Mouse (Mus musculus): ENCODE results near the gene Tex37. TPM values are rescaled to one million over a fixed set of nuclear protein-coding genes. Genes with fewer than 3 reads are reported as not detected.

Tex37 gene
- polyA plus RNA-seq, 1 experiment from 2014 or later: not detected

DNA sequence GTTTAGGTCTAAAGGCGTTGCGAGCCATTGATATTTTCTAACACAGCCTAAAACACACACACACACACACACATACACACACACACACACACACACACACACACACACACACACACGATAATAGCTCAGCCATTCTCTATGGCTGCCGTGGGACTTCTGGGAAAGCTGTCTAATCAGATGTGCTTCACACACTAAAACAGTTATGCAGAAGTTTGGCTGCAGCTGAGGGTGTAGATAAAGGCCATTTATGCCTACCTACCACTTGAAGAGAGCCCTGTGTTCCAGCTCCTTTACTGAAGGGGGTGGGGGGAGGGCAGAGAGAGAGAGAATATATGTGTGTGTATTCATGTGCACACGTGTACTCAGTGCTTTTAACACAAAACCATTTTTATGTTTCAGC, 15.0 kb downstream of the Tex37 start:
- no peaks in the 10 kb centered on the region for H3K9me3 ChIP-seq (replicated peaks; ENCODE audit: control insufficient read depth, low read length)
- no peak overlapping the region for H3K27ac ChIP-seq (ENCODE audit: low read length)
- peaks cover 34% of the 10 kb centered on the region for H3K36me3 ChIP-seq (ENCODE audit: control insufficient read depth, insufficient read depth)
- no peak overlapping the region for H3K4me3 ChIP-seq (ENCODE audit: low read length)
- no peaks in the 10 kb centered on the region for H3K4me1 ChIP-seq (ENCODE audit: control insufficient read depth, insufficient read depth, low read length)
- H3K9ac ChIP-seq (ENCODE audit: low read length): no peak overlapping the region
- ATAC-seq (replicated peaks; ENCODE audit: extremely low read depth, insufficient read depth, low FRiP score): no peak
- H3K4me2 ChIP-seq (ENCODE audit: low read depth, low read length): no peak overlapping the region
- 65% methylated on average over 5 of the region's 5 CpGs for WGBS
- no peaks in the 10 kb centered on the region for H3K27me3 ChIP-seq (ENCODE audit: control insufficient read depth, insufficient read depth, low read length)

DNA sequence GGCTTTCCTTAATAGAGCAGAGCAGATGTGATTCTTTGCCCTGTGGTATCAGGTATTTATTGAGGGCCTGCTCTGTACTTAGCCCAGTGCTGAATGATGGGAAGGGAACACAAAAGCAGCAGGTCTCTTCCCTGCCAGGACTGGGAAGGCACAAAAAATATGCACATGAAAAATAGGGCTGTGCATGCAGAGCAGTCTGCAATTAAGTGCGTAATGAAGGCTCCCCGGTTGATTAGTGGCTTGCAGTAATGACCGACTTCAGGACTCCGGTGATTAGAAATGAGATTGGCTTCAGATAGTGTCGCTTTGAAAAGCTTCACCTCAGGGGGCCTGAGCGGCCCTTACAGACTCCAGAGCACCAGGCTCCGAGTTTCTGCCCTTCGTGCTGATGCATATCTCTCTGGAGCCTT, 19.1 kb downstream of the Tex37 start:
- Histone ChIP-seq H3K4me1 (ENCODE audit: control insufficient read depth, insufficient read depth, low read length) (no peaks in the 10 kb centered on the region), H3K27me3 (ENCODE audit: control insufficient read depth, insufficient read depth, low read length) (no peaks in the 10 kb centered on the region), H3K4me3 (ENCODE audit: low read length) (no peak overlapping the region), H3K36me3 (ENCODE audit: control insufficient read depth, insufficient read depth) (peaks cover 38% of the 10 kb centered on the region), H3K4me2 (ENCODE audit: low read depth, low read length) (no peak overlapping the region), H3K27ac (ENCODE audit: low read length) (no peak overlapping the region), H3K9ac (ENCODE audit: low read length) (no peak overlapping the region), H3K9me3 (replicated peaks; ENCODE audit: control insufficient read depth, low read length) (no peaks in the 10 kb centered on the region)
- 60% methylated on average over 8 of the region's 8 CpGs for WGBS
- ATAC-seq (replicated peaks; ENCODE audit: extremely low read depth, insufficient read depth, low FRiP score): no peak

GRCm38 (mm10) chr6:70898166-70898565, 20.6 kb downstream of the Tex37 start:
- no peak for ATAC-seq (replicated peaks; ENCODE audit: extremely low read depth, insufficient read depth, low FRiP score)
- Histone ChIP-seq H3K9me3 (replicated peaks; ENCODE audit: control insufficient read depth, low read length) (no peaks in the 10 kb centered on the region), H3K27me3 (ENCODE audit: control insufficient read depth, insufficient read depth, low read length) (no peaks in the 10 kb centered on the region), H3K36me3 (ENCODE audit: control insufficient read depth, insufficient read depth) (peaks cover 36% of the 10 kb centered on the region), H3K4me1 (ENCODE audit: control insufficient read depth, insufficient read depth, low read length) (no peaks in the 10 kb centered on the region), H3K9ac (ENCODE audit: low read length) (no peak overlapping the region), H3K4me2 (ENCODE audit: low read depth, low read length) (no peak overlapping the region), H3K4me3 (ENCODE audit: low read length) (no peak overlapping the region), H3K27ac (ENCODE audit: low read length) (no peak overlapping the region)
- WGBS: 76% methylated on average over 6 of the region's 6 CpGs

DNA sequence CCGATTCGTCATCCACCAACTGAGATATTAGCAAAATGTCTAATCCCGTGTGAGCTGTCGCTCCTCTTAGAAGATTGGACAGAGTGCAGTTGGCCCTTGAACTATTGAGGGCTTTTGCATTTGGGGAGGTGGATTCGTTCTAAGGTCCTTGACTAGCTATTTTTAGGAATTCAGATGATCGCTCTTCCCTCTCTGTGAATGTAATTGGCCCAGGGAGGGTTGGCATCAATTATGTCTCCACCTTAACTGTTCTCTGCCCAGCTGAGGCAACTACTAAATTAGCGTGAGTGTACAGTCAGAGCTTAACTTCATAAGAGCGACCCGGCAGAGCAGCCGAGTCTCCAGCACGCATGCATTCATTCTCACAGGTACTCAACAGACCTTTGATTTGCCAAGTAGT, 30.7 kb downstream of the Tex37 start:
- Histone ChIP-seq H3K36me3 (ENCODE audit: control insufficient read depth, insufficient read depth) (peaks cover 40% of the 10 kb centered on the region), H3K9me3 (replicated peaks; ENCODE audit: control insufficient read depth, low read length) (no peaks in the 10 kb centered on the region), H3K27me3 (ENCODE audit: control insufficient read depth, insufficient read depth, low read length) (no peaks in the 10 kb centered on the region), H3K4me2 (ENCODE audit: low read depth, low read length) (peak overlapping the region; percentile 51), H3K27ac (ENCODE audit: low read length) (no peak overlapping the region), H3K4me3 (ENCODE audit: low read length) (peak overlapping the region; percentile 29), H3K4me1 (ENCODE audit: control insufficient read depth, insufficient read depth, low read length) (no peaks in the 10 kb centered on the region), H3K9ac (ENCODE audit: low read length) (no peak overlapping the region)
- WGBS: 54% methylated on average over 11 of the region's 11 CpGs
- ATAC-seq (replicated peaks; ENCODE audit: extremely low read depth, insufficient read depth, low FRiP score): peak; percentile 60; the same call in 1 of the 2 replicates

DNA sequence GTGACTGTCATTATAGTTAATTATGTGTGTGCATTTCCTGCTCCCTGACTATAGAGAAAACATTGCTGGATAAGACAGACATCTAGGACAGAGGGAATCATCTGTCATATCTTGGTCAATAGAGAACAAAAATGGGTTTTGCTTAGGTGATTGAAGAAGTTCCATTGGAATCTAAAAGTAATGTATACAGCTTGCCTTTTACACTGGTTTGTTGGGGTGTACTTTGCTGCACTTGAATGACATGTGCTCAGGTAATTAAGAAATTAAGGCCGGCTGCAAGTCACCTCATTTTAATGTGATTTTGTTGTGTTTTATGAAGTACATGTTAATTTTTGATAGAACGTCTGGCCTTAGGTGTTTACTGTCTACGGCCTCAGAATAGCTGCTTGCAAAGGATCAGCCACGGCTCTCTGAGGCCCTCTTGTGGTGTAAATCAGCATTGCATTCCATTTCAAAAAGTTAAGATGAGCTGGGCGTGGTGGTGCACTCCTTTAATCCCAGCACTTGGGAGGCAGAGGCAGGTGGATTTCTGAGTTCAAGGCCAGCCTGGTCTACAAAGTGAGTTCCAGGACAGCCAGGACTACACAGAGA, 37.9 kb downstream of the Tex37 start:
- H3K4me2 ChIP-seq (ENCODE audit: low read depth, low read length): no peak overlapping the region
- H3K36me3 ChIP-seq (ENCODE audit: control insufficient read depth, insufficient read depth): peaks cover 22% of the 10 kb centered on the region
- no peaks in the 10 kb centered on the region for H3K27me3 ChIP-seq (ENCODE audit: control insufficient read depth, insufficient read depth, low read length)
- H3K4me3 ChIP-seq (ENCODE audit: low read length): no peak overlapping the region
- no peak overlapping the region for H3K9ac ChIP-seq (ENCODE audit: low read length)
- 9% methylated on average over 5 of the region's 5 CpGs for WGBS
- H3K27ac ChIP-seq (ENCODE audit: low read length): no peak overlapping the region
- peak; percentile 52; the same call in 1 of the 2 replicates for ATAC-seq (replicated peaks; ENCODE audit: extremely low read depth, insufficient read depth, low FRiP score)
- no peaks in the 10 kb centered on the region for H3K4me1 ChIP-seq (ENCODE audit: control insufficient read depth, insufficient read depth, low read length)
- no peaks in the 10 kb centered on the region for H3K9me3 ChIP-seq (replicated peaks; ENCODE audit: control insufficient read depth, low read length)

GRCm38 (mm10) chr6:70875017-70875416, 43.7 kb downstream of the Tex37 start:
- no peak overlapping the region for H3K27ac ChIP-seq (ENCODE audit: low read length)
- no peak overlapping the region for H3K4me3 ChIP-seq (ENCODE audit: low read length)
- H3K9ac ChIP-seq (ENCODE audit: low read length): no peak overlapping the region
- no peaks in the 10 kb centered on the region for H3K27me3 ChIP-seq (ENCODE audit: control insufficient read depth, insufficient read depth, low read length)
- ATAC-seq (replicated peaks; ENCODE audit: extremely low read depth, insufficient read depth, low FRiP score): no peak
- peaks cover 4% of the 10 kb centered on the region; the same call in 1 of the 2 replicates for H3K36me3 ChIP-seq (ENCODE audit: control insufficient read depth, insufficient read depth)
- 88% methylated on average over 1 of the region's 1 CpGs for WGBS
- H3K4me1 ChIP-seq (ENCODE audit: control insufficient read depth, insufficient read depth, low read length): peaks cover 13% of the 10 kb centered on the region
- H3K9me3 ChIP-seq (replicated peaks; ENCODE audit: control insufficient read depth, low read length): no peaks in the 10 kb centered on the region
- no peak overlapping the region for H3K4me2 ChIP-seq (ENCODE audit: low read depth, low read length)

DNA sequence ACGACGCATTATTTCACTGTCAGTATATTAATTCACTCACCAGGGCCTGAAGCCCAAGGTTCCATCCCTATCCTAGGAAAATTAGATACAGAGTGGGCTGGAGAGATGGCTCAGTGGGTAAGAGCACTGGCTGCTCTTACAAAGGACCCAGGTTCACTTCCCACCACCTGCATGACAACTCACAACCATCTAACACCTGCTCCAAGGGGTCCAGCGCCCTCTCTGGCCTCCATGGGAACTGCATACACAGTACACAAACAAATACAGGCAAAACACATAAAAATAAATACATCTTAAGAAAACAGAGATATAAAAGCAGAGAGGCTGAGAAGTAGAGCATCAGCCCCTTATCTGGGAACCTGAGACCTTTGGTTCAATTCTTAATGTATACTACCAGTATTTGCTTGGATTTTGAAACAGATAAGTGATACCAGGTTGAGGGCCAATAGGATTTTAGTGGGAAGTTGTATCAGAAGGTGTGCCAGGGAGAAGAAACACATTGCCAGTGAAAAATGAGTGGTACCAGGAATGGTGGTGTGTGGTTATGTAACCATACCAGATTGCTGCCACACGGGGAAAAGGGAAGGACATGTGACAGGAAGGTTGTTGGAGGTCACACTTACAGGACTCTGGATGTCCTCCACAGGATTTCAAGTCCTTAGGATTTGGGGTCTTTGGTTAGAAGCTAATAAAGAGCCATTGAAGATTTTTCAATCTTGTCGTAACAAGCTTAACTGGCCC, 44.5 kb downstream of the Tex37 start:
- H3K4me3 ChIP-seq (ENCODE audit: low read length): no peak overlapping the region
- H3K4me1 ChIP-seq (ENCODE audit: control insufficient read depth, insufficient read depth, low read length): peaks cover 13% of the 10 kb centered on the region
- H3K36me3 ChIP-seq (ENCODE audit: control insufficient read depth, insufficient read depth): peaks cover 4% of the 10 kb centered on the region; the same call in 1 of the 2 replicates
- no peak overlapping the region for H3K27ac ChIP-seq (ENCODE audit: low read length)
- H3K9me3 ChIP-seq (replicated peaks; ENCODE audit: control insufficient read depth, low read length): no peaks in the 10 kb centered on the region
- WGBS: 67% methylated on average over 5 of the region's 5 CpGs
- H3K4me2 ChIP-seq (ENCODE audit: low read depth, low read length): no peak overlapping the region
- no peak overlapping the region for H3K9ac ChIP-seq (ENCODE audit: low read length)
- no peak for ATAC-seq (replicated peaks; ENCODE audit: extremely low read depth, insufficient read depth, low FRiP score)
- no peaks in the 10 kb centered on the region for H3K27me3 ChIP-seq (ENCODE audit: control insufficient read depth, insufficient read depth, low read length)

- WGBS: 59% methylated on average over 7 of the region's 7 CpGs
- H3K27ac ChIP-seq (ENCODE audit: low read length): no peak overlapping the region
Observed at GRCm38 (mm10) chr6:70872570-70872969, 46.2 kb downstream of the Tex37 start.

GRCm38 (mm10) chr6:70872128-70872527, 46.6 kb downstream of the Tex37 start:
- Histone ChIP-seq H3K27me3 (ENCODE audit: control insufficient read depth, insufficient read depth, low read length) (no peaks in the 10 kb centered on the region), H3K4me1 (ENCODE audit: control insufficient read depth, insufficient read depth, low read length) (peaks cover 13% of the 10 kb centered on the region), H3K9me3 (replicated peaks; ENCODE audit: control insufficient read depth, low read length) (no peaks in the 10 kb centered on the region), H3K36me3 (ENCODE audit: control insufficient read depth, insufficient read depth) (no peaks in the 10 kb centered on the region), H3K4me3 (ENCODE audit: low read length) (no peak overlapping the region), H3K27ac (ENCODE audit: low read length) (peak overlapping the region; percentile 55; the same call in 1 of the 2 replicates), H3K4me2 (ENCODE audit: low read depth, low read length) (peak overlapping the region; percentile 36), H3K9ac (ENCODE audit: low read length) (no peak overlapping the region)
- WGBS: 41% methylated on average over 10 of the region's 10 CpGs
- ATAC-seq (replicated peaks; ENCODE audit: extremely low read depth, insufficient read depth, low FRiP score): peak; percentile 78; the same call in 1 of the 2 replicates

More at GRCm38 (mm10) chr6:70872570-70872969, 46.2 kb downstream of the Tex37 start:
- Histone ChIP-seq H3K9ac (ENCODE audit: low read length) (no peak overlapping the region), H3K4me3 (ENCODE audit: low read length) (no peak overlapping the region), H3K4me2 (ENCODE audit: low read depth, low read length) (peak overlapping the region; percentile 36; the same call in 1 of the 2 replicates), H3K27me3 (ENCODE audit: control insufficient read depth, insufficient read depth, low read length) (no peaks in the 10 kb centered on the region), H3K9me3 (replicated peaks; ENCODE audit: control insufficient read depth, low read length) (no peaks in the 10 kb centered on the region), H3K36me3 (ENCODE audit: control insufficient read depth, insufficient read depth) (no peaks in the 10 kb centered on the region), H3K4me1 (ENCODE audit: control insufficient read depth, insufficient read depth, low read length) (peaks cover 13% of the 10 kb centered on the region)
- ATAC-seq (replicated peaks; ENCODE audit: extremely low read depth, insufficient read depth, low FRiP score): no peak

Measured in heart, embryonic 16.5 days (tissue).